Mouse (Mus musculus) liver, adult (tissue): Measurements from ENCODE around the gene Gadd45a.

Experiments
- GATA4 ChIP-seq: IDR thresholded peaks from 2 replicates; pipeline ENCODE4 v1.6.1; 2014; ENCODE audit warnings: mild to moderate bottlenecking, low read length; ENCODE audit not compliant: insufficient replicate concordance

Gadd45a gene

DNA sequence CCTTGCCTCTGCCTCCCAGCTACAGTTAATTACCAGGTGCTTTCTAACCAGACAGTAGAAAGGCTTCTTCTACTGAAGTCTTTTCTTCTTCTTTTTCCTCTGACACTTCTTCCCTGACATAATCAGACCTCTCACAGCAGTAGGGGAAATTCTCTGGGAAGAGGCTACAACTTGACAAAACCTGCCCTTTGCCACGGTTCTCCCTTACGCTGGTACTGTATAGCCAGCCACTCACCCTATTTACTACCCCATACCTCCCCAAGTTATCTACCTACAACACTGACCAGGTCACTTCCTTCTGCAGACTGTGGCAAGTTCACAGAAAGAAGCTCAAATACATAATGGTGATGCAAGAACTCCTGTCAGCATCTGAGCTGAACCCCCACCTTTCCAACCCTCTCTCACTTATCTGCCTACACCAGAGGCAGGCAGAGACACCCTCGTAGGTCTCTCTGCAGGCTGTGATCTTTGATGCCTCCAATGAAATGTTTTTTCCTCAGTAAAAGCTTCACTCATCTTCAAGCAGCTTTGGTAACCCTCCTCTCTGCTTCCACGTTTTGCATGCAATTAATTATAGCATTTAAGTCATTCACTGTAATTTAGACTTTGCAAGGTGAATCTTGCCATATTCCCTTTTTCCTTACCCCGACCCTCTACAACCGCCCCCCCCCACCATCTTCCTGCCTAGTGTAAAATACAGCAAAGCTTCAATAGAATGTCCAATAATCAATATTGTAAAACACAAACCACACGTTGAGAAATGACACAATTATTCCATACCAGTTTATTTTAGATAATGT, 2.7 kb downstream of the Gadd45a start:
- TF ChIP-seq GATA4: no peak

DNA sequence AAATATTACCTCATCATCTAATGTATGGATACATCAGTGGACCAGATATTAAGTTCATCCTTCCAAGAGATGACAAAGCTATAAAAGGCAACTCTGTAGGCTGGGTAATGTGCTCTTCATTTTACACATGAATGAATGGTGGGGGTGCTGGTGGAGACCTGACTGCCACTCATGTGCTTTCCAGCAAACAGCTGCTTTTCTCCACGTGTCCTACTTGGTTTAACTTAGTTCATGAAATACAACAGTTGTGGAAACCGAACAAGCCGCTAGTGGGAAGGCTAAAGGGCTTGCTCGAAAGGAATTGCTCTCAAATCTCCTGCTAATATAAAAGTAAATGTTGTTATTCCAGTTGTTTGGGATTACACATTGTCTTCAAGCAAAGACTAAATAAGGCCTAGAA, 3.7 kb downstream of the Gadd45a start:
- TF ChIP-seq GATA4: no peak

DNA sequence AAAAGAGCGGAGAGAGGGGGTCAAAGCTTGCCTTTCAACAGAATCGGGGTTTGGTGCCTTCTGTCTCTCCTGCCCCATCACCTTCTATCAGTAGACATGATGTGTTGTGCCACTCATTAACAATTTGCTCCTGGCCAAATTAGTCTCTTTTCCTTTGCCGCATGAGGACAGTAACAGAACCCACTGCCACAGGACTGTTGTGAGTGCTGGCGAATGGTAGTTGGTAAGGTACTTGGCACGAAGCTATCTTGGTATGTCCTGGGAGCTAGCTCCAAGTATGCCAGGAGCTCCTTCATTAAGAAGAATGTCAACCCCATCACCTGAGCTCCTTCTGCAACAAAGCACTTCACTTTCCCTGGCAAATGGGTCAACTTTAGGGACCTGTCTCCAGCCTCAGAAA, 6.4 kb downstream of the Gadd45a start:
- TF ChIP-seq GATA4: no peak

DNA sequence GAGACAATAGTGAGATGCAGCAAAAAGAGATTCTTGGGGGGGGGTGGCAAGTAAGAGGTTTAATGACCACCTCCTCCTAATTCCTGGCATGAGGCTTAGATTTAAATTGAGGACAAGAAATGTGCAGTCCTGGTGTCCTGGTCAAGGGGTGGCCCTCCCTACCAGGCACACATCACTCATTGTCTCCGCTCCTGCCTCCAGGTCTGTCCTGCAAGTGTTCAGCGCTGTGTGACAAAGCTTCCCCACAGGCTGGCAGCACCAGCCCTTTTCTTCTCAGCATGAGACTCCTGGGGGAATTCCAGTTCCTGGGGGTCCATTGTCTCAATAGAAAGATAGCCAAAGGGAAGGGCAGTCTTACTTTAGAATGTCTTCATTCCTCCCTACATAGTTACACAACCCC, 6.8 kb downstream of the Gadd45a start:
- no peak for TF ChIP-seq GATA4

DNA sequence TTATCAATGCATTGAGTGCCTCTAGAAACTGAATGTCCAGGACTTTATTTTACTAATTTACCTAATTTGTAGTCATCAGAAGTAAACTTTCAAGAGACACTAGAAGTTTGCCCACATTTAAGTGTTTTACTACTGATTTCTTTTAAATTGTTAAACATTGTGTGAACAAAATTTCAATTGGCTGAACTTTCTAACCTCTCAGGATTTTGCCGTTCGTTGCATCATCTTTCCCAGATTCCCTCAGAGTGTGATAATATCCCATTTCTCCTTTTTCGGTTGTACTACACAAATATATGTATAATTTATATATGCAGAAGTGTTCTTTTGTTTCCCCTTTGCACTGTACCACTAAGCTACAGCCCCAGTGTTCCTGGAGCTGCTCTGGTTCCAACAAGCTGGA, 7.3 kb downstream of the Gadd45a start:
- TF ChIP-seq GATA4: no peak

DNA sequence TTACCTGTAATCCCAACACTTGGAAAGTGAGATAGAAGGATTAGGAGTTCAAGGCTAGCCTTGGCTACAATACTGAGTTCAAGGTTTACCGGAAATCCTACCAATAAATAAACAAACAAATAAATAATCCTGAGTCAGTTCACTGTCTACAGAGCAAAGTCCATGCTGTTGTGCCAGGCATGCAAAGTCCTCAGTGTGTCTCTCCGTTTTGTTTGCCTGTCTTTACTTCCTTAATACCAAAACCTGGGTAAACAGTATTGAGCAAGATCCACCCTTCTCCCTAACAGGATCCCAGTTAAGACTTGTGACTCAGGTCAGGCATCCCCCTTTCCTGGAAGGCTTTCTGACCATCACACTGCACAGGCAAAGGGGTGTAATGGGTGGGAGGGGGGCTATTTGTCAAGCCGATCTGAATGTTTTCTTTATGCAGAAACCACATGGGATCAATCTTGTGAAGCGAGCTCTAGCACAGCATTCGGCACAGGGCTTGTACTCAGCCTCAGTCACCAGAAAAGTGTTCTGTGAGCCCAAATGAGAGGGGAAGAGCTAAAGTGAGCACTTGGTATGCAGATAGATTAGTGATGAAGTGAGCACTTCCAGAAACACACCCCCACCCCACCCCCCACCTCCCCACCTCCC, 7.8 kb downstream of the Gadd45a start:
- no peak for TF ChIP-seq GATA4

DNA sequence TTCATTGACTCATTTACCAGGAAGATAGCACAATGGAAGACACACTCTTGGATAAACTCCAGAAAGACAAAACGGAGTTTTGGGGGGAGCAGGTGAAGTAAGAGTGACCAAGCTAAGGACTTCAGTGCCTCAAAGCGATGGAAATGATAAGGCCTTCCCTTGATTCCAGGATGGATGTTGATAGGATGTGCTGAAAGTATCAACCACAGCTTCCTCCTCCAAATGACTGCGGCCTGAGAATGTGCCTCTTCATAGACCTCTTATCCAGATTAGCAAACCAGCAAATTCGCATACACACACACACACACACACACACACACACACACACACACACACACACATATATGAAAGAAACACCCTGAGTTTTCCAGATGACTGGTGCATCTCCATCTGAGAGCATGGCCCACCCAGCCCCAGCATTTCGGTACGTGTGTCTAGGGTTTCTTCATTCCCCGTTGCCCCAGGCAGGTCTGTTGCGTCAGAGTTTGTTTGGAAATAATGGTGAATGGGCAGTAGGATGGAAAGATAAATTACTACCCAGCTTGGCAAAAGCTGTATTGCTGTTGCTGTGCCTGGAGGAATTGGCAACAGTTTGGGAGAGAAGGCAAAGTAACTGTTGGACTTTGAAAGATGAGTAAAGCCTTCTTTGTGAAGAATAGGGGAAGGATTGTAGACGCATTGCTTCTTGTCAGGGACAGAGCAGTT, 9.7 kb downstream of the Gadd45a start:
- TF ChIP-seq GATA4: no peak

DNA sequence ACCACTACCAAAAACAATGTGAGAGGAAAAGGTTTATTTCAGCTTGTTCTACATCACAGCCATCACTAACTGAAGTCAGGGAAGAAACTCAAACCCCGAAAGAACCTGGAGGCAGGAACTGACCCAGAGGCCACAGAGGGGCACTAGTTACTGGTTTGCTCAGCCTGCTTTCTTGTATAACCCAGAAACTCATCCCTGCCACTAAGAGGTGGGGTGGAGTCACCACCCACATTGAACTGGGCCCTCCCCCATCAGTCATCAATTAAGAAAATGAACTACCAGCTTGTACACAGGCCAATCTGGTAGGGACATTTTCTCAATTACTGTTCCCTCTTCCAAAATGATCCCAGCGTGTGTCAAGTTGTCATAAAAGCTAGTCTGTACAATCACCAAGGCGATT, 10.6 kb downstream of the Gadd45a start:
- no peak for TF ChIP-seq GATA4

DNA sequence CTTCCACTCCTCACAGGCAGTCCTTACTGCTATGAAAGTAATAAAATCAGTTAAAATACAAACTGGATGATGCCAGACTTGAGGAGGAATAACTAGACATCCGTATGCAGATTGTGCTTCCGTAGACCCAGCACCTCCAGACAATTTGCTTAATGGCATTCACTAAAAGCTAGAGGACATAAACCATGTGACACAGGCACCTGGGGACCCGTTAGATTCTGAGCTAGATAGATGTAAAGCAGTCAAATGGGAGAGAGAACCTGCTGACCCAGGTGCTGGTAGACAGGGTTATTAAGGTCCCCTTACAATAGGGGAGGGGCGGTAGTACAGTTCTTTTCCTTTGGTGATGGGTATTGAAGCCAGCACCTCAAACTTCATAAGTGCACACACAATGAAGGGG, 13.5 kb downstream of the Gadd45a start:
- TF ChIP-seq GATA4: no peak

DNA sequence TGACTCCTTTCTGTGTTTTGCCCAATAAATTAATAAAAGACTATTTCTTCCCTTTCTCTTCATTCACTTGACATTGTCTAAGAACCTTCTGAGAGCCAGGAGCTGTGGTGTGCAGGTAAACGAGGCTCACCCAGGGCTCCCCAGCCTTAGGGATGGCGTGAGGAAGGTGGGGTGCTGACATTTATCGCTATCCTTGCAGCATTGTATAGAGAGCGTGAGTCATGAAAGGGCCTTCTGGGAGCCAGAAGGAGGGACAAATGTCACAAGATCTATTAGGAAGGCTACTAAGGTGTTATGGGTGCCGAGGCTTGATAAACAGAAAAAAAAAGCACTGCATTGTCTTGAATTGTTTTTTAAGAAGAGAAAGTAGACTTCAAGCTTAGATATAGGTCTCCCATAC, 15.9 kb downstream of the Gadd45a start:
- no peak for TF ChIP-seq GATA4

DNA sequence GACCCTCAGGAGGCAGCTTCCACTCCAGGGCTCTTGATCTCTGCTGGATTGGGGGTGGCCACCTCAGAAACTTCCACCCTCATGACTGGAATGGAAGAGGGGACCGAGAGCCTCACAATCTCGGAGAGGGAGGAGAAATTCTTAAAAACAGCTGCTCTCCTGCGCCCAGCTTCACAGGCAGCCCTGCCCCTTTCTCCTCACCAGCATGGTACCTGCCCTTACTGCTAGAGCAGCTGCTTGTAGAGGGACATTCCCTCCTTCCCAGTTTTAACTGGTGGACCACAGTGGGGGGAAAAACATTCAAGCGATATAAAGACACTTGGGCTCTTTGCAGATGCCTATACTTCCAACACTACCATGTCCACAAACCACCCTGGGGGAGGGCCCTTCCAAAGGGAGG, 18.9 kb downstream of the Gadd45a start:
- TF ChIP-seq GATA4: no peak

DNA sequence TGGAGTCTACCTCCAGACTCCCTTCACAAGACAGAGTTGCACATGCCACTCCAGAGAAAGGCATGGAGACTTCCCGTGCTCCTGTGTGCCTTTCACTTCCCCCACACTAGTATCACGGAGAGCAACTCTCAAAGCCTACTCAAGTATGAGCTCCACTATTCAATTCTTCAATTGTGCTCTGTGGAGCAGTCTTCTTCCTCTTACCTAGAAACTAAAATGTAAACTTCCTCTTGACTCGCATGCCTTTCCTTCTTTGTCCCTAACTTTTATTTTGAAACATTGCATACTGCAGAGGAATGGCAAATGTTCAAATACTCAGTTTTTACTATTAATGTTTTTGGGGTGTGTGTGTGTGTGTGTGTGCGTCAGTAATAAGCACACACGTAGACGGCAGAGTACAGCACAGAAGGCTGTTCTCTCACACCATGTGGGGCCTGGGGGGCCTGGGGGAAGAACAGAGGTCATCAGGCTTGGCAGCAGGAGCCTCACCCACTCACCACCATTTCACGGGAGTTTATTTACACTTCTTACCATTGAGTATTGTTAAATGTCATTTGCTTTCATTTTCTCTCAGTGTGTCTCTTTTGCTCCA, 20.6 kb downstream of the Gadd45a start:
- no peak for TF ChIP-seq GATA4

DNA sequence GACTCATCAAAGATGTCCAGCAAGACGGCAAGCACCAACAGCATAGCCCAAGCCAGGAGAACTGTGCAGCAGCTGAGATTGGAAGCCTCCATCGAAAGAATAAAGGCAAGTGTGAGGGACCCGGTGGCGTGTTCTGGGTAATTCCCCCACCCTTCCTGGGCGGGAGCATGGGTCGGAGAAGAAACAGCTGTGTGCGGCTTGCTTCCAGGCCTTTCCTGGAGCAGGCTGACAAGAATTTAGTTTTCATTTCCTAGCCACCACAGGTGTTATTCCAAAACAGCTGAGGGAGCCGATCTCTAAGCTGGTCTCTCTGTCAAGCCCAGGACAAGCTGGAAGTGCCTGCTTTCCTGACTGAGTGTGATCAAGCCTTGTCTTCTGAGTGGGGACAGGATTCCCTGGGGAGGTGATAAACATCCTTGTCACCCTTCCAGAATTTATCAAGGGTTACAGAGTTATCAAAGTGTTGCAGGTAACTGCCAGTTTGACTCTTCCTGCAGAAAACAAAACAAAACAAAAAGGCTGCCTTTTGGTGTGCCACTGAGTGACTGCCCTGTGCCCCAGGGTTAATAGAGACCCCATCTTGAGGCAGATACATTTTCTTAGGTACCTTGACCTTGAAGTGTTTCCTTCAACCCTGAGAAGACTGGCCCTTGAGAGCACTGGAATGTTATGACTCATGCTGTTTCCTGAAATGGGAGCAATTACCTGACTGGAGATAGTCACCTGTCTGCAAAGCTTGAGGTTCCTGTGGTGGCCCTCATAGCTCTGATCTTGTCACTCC, 21.3 kb downstream of the Gadd45a start:
- TF ChIP-seq GATA4: no peak

DNA sequence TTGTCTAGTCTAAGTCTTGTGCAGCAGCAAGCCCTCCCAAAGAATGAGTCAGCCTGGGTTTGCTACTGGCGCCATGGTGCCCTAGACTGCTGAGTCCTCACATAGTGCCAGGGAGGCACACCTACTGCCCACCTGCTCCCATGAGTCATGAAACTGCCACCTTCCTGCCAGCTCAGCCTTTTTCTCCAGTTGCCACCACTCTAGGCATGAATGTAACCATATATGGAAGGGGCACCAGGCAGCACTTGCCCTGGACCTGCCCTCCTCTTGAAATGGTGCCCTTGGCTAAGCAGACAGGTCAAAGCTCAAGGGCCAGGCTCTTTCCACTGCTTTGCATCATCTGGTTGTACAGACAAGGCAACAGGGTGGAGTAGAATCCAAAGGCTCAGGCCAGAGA, 22.6 kb downstream of the Gadd45a start:
- peak; percentile 50; the same call in 1 of the 2 replicates for TF ChIP-seq GATA4
